Mouse (Mus musculus): Measurements from ENCODE around the gene Armc5. TPM values are rescaled to one million over a fixed set of nuclear protein-coding genes. Genes with fewer than 3 reads are reported as not detected.

Armc5 gene
- total RNA-seq (2012; rRNA removed) (13.3 and 14.6 TPM in 2 replicates), polyA plus RNA-seq (2012; ENCODE audit: insufficient read depth in 1 of 2, insufficient read length in 2 of 2, low read depth in 1 of 2, low replicate concordance in 2 of 2, missing spikeins in 1 of 2) (10 to 100 TPM in 1 of 2 experiments, not detected in 1; 23.7 TPM)

DNA sequence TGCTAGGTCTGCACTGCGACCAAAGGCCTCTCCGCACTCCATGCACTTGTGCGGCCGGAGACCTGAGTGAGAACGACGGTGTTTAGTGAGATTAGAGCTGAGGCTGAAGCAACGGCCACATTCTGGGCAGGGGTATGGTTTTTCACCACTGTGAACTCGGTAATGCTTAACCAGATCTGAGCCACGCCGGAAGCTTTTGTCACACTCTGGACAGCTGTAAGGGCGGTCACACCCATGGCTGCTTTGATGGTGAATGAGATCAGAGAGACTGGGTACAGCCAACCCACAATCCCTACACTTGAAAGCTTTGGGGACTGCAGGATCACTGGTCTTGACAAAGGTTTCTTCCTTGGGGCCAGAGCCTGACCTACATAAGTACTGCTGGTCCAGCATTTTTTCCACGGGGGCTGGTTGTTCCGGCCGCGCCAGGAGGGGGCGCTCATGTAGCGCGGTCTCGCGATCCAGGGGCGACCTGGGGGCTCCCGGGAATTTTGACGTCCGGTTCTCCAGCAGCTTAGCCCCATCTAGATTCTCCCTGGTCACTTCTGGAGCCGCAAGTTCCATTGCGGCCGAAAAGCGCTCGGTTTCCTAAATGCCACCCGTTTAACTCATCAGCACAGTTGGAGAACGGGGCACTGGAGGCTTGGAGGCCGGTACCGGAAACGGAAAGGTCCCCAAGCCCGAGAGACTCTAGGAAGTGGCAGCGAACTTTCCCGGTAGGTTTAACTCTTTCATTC lies at the start of gene Armc5:
Gene Armc5, plus strand, starts transcription at position 487 of the 737 bp plus-strand sequence.
- Histone ChIP-seq H3K4me3 (ENCODE audit: control insufficient read depth in 1 of 2, insufficient read depth in 1 of 2, low read depth in 2 of 2, low read length in 2 of 2) (peak within 1 kb of the TSS; percentile 80 to 93), H3K27ac (ENCODE audit: control insufficient read depth, low read depth, low read length) (peak within 1 kb of the TSS; percentile 99), H3K9me3 (replicated peaks; ENCODE audit: insufficient read depth, low read length) (no peaks in the 10 kb centered on the region), H3K79me2 (ENCODE audit: control insufficient read depth, insufficient read depth, low read length, poor library complexity) (peaks cover 6% of the 10 kb centered on the region), H3K36me3 (ENCODE audit: control insufficient read depth in 1 of 2, insufficient read depth in 2 of 2, low read length in 2 of 2) (peaks cover 0 to 7% of the 10 kb centered on the region in 2 experiments; a peak in 2 of 4 replicates), H3K4me1 (ENCODE audit: control insufficient read depth in 1 of 2, insufficient read depth in 2 of 2, low read length in 2 of 2) (peaks cover 0 to 11% of the 10 kb centered on the region in 2 experiments; a peak in 3 of 4 replicates), H3K9ac (ENCODE audit: control insufficient read depth, low read depth, low read length, poor library complexity, severe bottlenecking) (peak within 1 kb of the TSS; percentile 94), H3K27me3 (ENCODE audit: control insufficient read depth in 1 of 2, insufficient read depth in 2 of 2, low read length in 2 of 2) (no peaks in the 10 kb centered on the region)
- TF ChIP-seq CHD1 (IDR thresholded peaks at IDR 0.05; ENCODE audit: low read depth, low read length) = no peak
- peak; percentile 68 for TF ChIP-seq ELF1 (IDR thresholded peaks at IDR 0.05; ENCODE audit: low read depth, low read length)
- no peak for TF ChIP-seq UBTF (IDR thresholded peaks at IDR 0.05; ENCODE audit: borderline replicate concordance, insufficient read depth, low read depth, low read length)
- TF ChIP-seq HCFC1 (IDR thresholded peaks at IDR 0.05; ENCODE audit: low read depth, low read length) = peak; percentile 56; the same call in 1 of the 2 replicates
- TF ChIP-seq CTCF (IDR thresholded peaks at IDR 0.05 in 2 of 3, conservative IDR thresholded peaks at IDR 0.05 in 1 of 3; ENCODE audit: control insufficient read depth in 1 of 3, insufficient read depth in 1 of 3, low read depth in 2 of 3, low read length in 3 of 3, poor library complexity in 1 of 3, severe bottlenecking in 1 of 3) = peak; percentile 65 to 95 (median 88)
- no peak; the same call in 1 of the 2 replicates for TF ChIP-seq MXI1 (IDR thresholded peaks at IDR 0.05; ENCODE audit: low read depth, low read length)
- peak; percentile 42 for TF ChIP-seq ZC3H11A (IDR thresholded peaks at IDR 0.05; ENCODE audit: low read depth, low read length)
- peak; percentile 85; the same call in 1 of the 2 replicates for TF ChIP-seq SIN3A (IDR thresholded peaks at IDR 0.05; ENCODE audit: low read length)
- no peak for TF ChIP-seq TBP (IDR thresholded peaks at IDR 0.05; ENCODE audit: low read depth, low read length)
- peak; percentile 2 to 39; a peak in 1 of 4 replicates for TF ChIP-seq POLR2A (IDR thresholded peaks at IDR 0.05; ENCODE audit: control insufficient read depth in 1 of 2, insufficient read depth in 1 of 2, low read depth in 1 of 2, low read length in 2 of 2, poor library complexity in 1 of 2)
- peak; percentile 60 for TF ChIP-seq RAD21 (IDR thresholded peaks at IDR 0.05; ENCODE audit: low read depth, low read length)
- peak; percentile 63 for TF ChIP-seq SMC3 (IDR thresholded peaks at IDR 0.05; ENCODE audit: low read depth, low read length)
- no peak for TF ChIP-seq MAFK (IDR thresholded peaks at IDR 0.05; ENCODE audit: borderline replicate concordance, low read depth, low read length)
- TF ChIP-seq MAZ (IDR thresholded peaks at IDR 0.05; ENCODE audit: low read depth, low read length) = peak; percentile 27; the same call in 1 of the 2 replicates
- DNase-seq (ENCODE audit: low read depth, low spot score) = peak; percentile 85

DNA sequence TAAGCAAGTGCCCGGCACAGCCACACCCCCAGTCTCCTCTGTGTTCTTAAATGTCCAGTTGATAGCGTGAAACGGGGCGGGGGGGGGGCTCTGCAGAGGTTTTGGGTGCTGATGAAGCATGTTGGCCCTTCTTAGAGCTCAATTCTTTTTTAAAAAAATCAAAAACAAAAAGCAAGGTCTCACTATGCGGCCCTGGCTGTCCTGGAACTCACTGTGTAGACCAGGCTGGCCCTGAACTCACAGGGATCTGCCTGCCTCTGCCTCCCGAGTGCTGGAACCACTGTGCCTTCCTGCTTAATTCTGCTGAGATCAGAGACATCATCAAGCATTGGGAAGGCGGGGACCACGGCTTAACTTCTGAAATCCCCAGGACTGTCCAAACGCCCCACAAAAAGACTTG lies 35.5 kb upstream of the Armc5 start:
- Histone ChIP-seq H3K27me3 (ENCODE audit: control insufficient read depth in 1 of 2, insufficient read depth in 2 of 2, low read length in 2 of 2) (peaks cover 0 to 8% of the 10 kb centered on the region in 2 experiments; a peak in 2 of 4 replicates), H3K9ac (ENCODE audit: control insufficient read depth, low read depth, low read length, poor library complexity, severe bottlenecking) (no peak overlapping the region), H3K9me3 (replicated peaks; ENCODE audit: insufficient read depth, low read length) (no peaks in the 10 kb centered on the region), H3K27ac (ENCODE audit: control insufficient read depth, low read depth, low read length) (no peak overlapping the region), H3K36me3 (ENCODE audit: control insufficient read depth in 1 of 2, insufficient read depth in 2 of 2, low read length in 2 of 2) (no peaks in the 10 kb centered on the region), H3K79me2 (ENCODE audit: control insufficient read depth, insufficient read depth, low read length, poor library complexity) (no peaks in the 10 kb centered on the region), H3K4me3 (ENCODE audit: control insufficient read depth in 1 of 2, insufficient read depth in 1 of 2, low read depth in 2 of 2, low read length in 2 of 2) (no peak overlapping the region), H3K4me1 (ENCODE audit: control insufficient read depth in 1 of 2, insufficient read depth in 2 of 2, low read length in 2 of 2) (peaks cover 1 to 6% of the 10 kb centered on the region in 2 experiments; a peak in 2 of 4 replicates)
- TF ChIP-seq ETS1 (IDR thresholded peaks at IDR 0.05; ENCODE audit: low read depth, low read length) (no peak), MAX (IDR thresholded peaks at IDR 0.05; ENCODE audit: low read length) (no peak), EP300 (IDR thresholded peaks at IDR 0.05; ENCODE audit: low read depth in 1 of 2, low read length in 2 of 2) (no peak), GATA1 (IDR thresholded peaks at IDR 0.05; ENCODE audit: low read depth, low read length) (no peak), TAL1 (IDR thresholded peaks at IDR 0.05; ENCODE audit: low read length) (no peak), E2F4 (IDR thresholded peaks at IDR 0.05; ENCODE audit: borderline replicate concordance, low read depth, low read length) (no peak), MEF2A (IDR thresholded peaks at IDR 0.05; ENCODE audit: extremely low read depth, insufficient replicate concordance, low read depth, low read length, poor library complexity, severe bottlenecking) (no peak), POLR2A (IDR thresholded peaks at IDR 0.05; ENCODE audit: control insufficient read depth in 1 of 2, insufficient read depth in 1 of 2, low read depth in 1 of 2, low read length in 2 of 2, poor library complexity in 1 of 2) (no peak), USF1 (IDR thresholded peaks at IDR 0.05; ENCODE audit: low read depth, low read length) (no peak), CHD1 (IDR thresholded peaks at IDR 0.05; ENCODE audit: low read depth, low read length) (no peak)
- no peak for DNase-seq (ENCODE audit: low read depth, low spot score)

Measured in MEL (cell line).